Mouse (Mus musculus) c-Kit-positive CD71-positive TER-119-negative erythroid progenitor cells, embryonic 14.5 days (primary cell): ENCODE results near the gene Xpnpep1.

Experiments used
- DNase-seq: peaks from one replicate; pipeline ENCODE4 v3.0.0-alpha.2; 2013; ENCODE audit warnings: low read depth

Gene Xpnpep1

GRCm38 (mm10) chr19:53040164-53041132 lies at the start of gene Xpnpep1:
Xpnpep1 (minus strand) TSS chr19:53040214.
- DNase-seq = no peak

GRCm38 (mm10) chr19:53087268-53088143 lies 47.5 kb upstream of the Xpnpep1 start:
- no peak for DNase-seq

- no peak for DNase-seq
These were observed 46.8 kb upstream of the Xpnpep1 start for GRCm38 (mm10) chr19:53086861-53087260.

- DNase-seq = no peak
These were observed 44.7 kb upstream of the Xpnpep1 start for GRCm38 (mm10) chr19:53084735-53085134.

GRCm38 (mm10) chr19:53082862-53083261 lies 42.8 kb upstream of the Xpnpep1 start:
- DNase-seq = no peak

- no peak for DNase-seq
These were observed 41.3 kb upstream of the Xpnpep1 start for GRCm38 (mm10) chr19:53081339-53081738.

- no peak for DNase-seq
These were observed 40.9 kb upstream of the Xpnpep1 start for GRCm38 (mm10) chr19:53080921-53081320.

- DNase-seq = no peak
These were observed 40.5 kb upstream of the Xpnpep1 start for GRCm38 (mm10) chr19:53080487-53080886.

- no peak for DNase-seq
These were observed 40.0 kb upstream of the Xpnpep1 start for GRCm38 (mm10) chr19:53080026-53080425.

- no peak for DNase-seq
These were observed 38.5 kb upstream of the Xpnpep1 start for GRCm38 (mm10) chr19:53078271-53079085.

GRCm38 (mm10) chr19:53077278-53077677 lies 37.3 kb upstream of the Xpnpep1 start:
- DNase-seq = no peak

- no peak for DNase-seq
These were observed 36.4 kb upstream of the Xpnpep1 start for GRCm38 (mm10) chr19:53076238-53076981.

- DNase-seq = no peak
These were observed 35.9 kb upstream of the Xpnpep1 start for GRCm38 (mm10) chr19:53075896-53076237.

GRCm38 (mm10) chr19:53074899-53075722 lies 35.1 kb upstream of the Xpnpep1 start:
- DNase-seq = no peak

GRCm38 (mm10) chr19:53073521-53073920 lies 33.5 kb upstream of the Xpnpep1 start:
- DNase-seq = no peak

- no peak for DNase-seq
These were observed 32.4 kb upstream of the Xpnpep1 start for GRCm38 (mm10) chr19:53072406-53072805.

- DNase-seq = no peak
These were observed 31.6 kb upstream of the Xpnpep1 start for GRCm38 (mm10) chr19:53071651-53072050.

- DNase-seq = no peak
These were observed 30.9 kb upstream of the Xpnpep1 start for GRCm38 (mm10) chr19:53070870-53071269.

- no peak for DNase-seq
These were observed 29.4 kb upstream of the Xpnpep1 start for GRCm38 (mm10) chr19:53069451-53069850.

GRCm38 (mm10) chr19:53066934-53067333 lies 26.9 kb upstream of the Xpnpep1 start:
- DNase-seq = no peak
